Mouse (Mus musculus): ENCODE data around the gene Psap.

- no peak for TF ChIP-seq CTCF (IDR thresholded peaks at IDR 0.05; ENCODE audit: low read depth, low read length)
- TF ChIP-seq POLR2A (IDR thresholded peaks at IDR 0.05; ENCODE audit: extremely low read depth, insufficient read depth, low read length) = no peak
Observed at GRCm38 (mm10) chr10:60240416-60240815, 37.0 kb upstream of the Psap start.

Data from liver, adult 2 months (tissue).